Mouse (Mus musculus) heart, adult 18-20 months (tissue): ENCODE data around the gene Gm13283. TPM values are rescaled to one million over a fixed set of nuclear protein-coding genes. Genes with fewer than 3 reads are reported as not detected.
"Not testable (repeated sequence)": the region's sequence is repeated elsewhere in the genome, so short reads cannot be mapped to it uniquely, and the experiment has no call there.

Experiments used
- DNase-seq, 2 experiments: peaks; one replicate each; pipeline ENCODE4 v3.0.0; 2021 to 2022; ENCODE audit warnings: mixed read lengths in 1 of 2
- long read RNA-seq, 2 experiments: library from polyadenylated mRNA; stranded (forward); transcript quantifications; one replicate each; pipeline ENCODE4 v2.0.0; 2021
- total RNA-seq, 2 experiments: library from RNA; stranded (reverse); gene quantifications; 2 replicates each; pipeline ENCODE4 v1.2.3; 2021

Gm13283 gene
- total RNA-seq: not detected
- long read RNA-seq, experiment 1: 0 reads
- long read RNA-seq, experiment 2: 0 reads

DNA sequence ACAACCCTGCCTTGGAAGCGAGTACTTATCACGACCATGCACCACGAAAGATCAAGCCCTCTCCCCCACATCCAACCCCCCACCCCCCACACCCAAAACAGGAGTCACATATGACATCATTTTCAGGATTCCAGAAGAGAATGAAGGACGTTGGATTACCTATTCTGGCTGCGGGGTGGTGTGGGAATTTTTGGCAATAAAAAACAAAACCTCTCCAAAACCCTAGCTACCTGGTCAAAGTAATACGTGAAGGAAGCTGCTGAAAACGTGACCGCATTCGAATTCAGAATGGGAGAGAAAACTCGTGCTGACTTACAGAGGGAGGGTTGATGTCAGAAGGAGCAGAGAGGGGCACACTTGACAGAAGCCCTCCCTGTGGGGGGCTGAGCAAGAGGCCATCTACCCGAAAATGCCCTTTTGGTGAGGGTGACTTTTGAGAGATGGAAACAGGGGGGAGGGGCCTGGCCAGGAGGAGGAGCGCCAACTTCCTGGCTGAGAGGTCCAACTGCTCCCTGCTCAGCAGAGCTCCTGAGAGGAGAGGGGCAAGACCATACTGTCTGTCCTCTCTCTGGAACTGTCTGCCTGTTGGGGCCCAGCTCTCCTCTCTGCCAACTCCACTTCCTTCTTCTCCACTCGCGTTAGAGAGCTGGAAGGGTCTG lies at the start of gene Gm13283:
Gm13283 (plus strand) TSS at position 510 of the 659 bp plus-strand sequence.
- peak; percentile 59 to 66 for DNase-seq

DNA sequence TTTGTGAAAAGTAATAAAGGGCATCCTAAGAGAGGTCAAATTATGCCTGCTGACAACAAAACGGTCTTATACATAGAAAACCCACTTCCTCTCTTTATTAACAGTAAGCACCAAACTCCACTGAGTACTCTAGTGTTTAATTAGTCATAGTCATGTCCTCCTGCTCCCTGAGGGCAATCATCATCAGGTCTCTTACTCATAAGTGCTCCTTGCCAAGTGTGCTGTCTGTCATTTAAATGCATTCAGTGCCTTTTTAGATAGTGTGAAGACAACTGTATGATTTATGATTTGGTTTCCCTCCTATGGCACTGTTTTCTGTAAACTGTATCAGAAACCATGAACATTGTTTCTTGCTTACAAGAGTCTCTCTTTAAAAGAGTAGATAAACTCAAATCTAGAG lies 45.6 kb upstream of the Gm13283 start:
- DNase-seq: no peak

DNA sequence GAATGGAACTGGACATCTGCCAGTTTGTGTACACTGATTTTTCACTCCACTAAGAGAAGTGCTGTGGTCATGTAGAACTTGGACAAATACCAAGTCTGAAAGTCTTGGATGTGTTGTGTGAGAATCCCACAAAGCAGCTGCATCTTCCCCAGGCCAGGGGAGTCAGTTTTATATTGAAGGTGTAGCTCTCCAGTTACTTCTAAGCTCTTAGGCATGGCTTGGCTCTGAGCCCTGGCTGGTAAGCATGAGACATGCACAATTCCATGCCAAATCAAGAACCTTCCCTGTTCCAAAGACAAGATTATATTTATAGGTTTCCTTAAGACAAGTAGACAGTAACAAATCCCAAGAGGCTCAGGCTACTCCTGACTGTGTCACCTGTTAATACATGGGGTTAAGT lies 44.9 kb upstream of the Gm13283 start:
- DNase-seq: no peak

DNA sequence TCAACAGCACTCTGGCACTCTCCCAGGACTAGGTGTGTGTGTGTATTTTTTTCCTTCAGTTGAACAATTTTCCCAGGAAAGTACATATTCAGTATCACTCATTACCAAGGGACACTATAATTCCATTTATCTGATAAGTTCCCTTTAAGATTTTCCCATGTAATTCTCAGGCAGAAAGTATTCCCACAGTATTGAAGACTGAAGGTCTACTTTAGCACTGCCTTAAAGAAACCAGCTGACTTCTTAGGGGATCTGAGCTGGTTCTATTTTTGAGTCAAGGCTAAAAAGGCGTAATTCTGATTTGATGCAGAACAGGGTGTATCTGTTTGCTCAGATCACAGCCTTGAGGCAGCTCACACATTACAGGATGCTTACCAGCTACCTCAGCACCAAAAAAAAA lies 41.2 kb upstream of the Gm13283 start:
- no peak for DNase-seq

DNA sequence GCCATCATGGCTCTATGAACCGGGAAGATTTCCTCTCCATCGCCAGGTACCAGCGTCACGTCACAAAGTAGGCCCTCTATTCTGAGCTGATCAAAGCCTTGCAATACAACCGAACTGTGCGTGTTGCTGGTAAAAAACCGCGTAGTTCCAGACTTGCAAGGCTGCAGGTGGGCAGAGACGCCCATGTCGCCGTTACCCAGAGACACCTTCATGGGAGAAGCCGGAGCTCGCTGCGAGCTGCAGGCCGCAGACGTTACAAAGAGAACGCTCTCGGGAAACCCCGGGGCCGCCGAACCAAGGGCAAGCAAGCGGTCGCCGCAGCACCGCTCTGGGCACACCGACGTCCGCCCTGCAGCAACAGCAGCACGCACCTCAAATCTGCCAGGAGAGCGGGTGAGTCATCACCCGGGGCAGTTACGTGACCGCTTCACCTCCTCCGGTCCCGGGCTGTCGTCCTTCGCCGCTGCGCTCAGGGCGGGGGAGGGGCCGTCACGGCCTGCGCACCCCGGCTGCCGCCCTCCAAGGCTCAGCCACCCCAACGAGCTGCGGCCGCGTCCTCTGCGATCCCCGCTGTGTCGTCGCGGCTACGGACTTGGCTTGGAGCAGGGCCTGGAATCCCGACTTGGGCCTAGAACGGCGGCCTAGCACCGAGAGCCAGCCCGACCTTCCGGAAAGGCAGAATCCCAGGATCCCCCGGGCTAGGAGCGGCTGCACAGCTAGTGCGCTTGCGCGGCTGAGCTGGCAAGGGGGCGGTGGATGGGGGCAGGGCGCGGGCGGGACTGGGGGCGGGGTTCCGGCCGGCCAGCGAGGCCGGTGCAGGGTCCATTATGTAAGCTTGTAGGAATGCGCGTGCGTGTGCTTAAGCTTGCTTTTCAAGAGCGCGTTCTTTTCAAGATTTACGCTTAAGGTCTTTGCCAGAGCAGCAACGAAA lies 37.9 kb upstream of the Gm13283 start, which contains the start of the genes Gm26566 and Klhl9:
Gm26566 (plus strand) TSS at position 15 of the 931 bp plus-strand sequence.
Klhl9 (minus strand) TSS at position 675 of the 931 bp plus-strand sequence.
- peak; percentile 95 for DNase-seq

DNA sequence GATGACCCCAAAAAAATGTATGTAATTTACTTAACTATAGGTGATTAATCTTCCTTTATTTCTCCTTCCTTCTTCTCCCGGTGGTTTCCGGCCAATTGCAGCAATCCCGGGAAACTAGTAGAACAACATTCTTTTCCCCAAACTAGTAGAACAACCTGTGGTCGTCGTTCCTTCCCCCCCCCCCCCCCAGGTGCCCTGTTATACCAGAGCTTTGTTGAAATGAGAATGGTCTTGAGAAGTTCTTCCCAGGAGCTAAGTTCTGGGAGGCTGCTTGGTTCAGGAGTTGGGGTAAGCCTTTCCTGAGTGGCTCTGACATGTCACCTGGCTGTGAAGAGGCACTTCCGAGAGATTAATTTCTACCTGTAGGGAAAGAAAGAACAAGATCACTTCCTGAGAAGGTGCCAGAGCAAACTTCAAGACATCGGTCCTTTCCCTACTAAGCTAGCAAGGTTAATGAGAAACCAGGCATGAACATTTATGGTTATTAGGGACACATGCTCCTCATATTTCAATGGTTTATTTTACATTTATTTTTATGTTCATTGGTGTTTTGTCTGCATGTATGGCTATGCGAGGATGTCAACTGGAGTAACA lies 36.3 kb upstream of the Gm13283 start:
- DNase-seq: no peak

DNA sequence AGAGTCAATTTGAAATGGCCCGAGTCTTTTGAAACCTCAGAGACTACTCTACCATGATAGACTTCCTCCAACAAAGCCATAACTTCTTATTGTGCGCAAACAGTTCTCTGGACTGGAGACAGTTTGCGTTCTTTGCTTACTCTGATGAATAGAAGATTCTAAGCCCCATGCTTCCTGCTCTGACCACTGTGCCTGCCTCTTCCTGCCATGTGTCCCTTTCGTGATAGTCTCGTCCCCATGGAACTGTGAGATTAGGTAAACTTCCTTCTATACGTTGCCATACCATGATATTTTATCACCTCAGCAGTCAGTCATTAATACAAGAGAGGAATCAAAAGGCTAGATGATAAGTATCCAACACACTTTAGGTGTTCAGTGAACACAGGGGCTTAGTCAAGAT lies 33.2 kb upstream of the Gm13283 start:
- no peak for DNase-seq

DNA sequence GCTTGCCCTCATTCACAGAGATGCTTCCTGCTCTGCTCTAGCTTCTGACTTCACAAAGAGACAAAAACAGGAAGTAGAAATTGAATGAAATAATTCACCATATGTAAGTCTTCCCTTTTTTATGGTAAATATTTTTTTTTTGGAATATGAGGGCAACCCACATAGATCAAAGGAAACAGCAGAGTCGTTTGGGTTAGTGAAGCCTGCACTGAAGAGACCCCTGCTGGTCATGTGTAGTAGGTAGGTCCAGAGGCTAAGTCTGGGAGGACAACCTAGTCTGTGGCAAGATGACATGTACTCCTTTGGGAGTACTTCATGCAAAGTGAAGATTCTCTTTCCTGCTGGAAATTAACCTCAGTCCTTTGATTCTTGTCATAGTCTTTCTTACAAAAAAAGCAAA lies 32.6 kb upstream of the Gm13283 start:
- DNase-seq: peak; percentile 49 to 54

DNA sequence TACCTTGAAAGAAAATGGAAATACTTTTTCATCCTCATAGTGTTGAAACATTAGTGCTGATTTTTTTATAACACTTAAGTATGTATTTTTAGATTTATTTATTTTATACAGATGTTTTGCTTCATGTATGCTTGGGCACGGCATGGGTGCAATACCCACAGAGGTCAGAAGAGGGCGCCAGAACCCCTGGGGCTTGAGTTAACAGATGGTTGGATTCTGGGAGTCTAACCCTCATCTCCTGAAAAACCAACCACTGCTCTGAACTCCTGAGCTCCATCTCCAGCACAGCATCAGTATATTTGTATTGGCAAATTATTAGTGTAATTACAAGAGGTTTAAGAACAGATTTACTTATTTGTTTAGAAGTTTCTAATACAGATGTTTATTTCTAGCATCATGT lies 21.4 kb upstream of the Gm13283 start:
- peak; percentile 57 to 88 for DNase-seq

DNA sequence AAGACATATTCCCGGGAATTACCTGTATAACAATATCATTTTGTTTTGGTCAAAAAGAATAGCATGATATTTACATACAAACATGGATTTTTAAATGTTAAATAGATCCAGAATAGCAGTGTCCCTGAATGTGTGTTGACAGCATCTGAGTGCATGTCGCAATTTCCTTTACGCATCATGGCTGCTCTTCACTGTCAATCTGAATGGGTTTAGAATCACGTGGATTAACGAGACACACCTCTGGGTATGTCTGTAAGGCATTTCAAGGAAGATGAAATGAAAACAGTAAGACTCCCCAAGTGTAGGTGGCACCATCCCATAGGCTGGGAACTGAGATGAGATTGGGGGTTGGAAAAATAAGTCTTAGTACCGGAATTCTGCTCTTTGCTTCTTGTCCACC lies 20.9 kb upstream of the Gm13283 start:
- no peak for DNase-seq

DNA sequence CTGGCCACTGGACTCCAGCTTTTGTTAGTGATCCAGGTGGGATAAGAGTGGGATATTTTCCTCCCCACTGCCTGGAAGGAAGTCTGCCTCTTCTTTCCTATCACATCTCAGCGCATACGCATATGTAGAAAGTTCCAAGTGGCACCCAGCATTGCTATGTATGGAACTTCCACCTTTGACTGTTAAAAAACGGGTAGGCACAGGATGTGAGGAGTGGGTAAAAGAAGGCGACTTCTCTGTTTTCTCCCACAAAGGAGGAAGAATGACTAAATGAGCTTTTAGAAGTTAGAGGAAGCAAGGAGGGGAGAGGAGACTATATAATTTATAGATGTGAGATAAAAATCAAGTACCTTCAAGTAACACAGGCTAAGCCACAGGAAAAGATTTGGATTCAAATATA lies 18.5 kb upstream of the Gm13283 start:
- DNase-seq: no peak

DNA sequence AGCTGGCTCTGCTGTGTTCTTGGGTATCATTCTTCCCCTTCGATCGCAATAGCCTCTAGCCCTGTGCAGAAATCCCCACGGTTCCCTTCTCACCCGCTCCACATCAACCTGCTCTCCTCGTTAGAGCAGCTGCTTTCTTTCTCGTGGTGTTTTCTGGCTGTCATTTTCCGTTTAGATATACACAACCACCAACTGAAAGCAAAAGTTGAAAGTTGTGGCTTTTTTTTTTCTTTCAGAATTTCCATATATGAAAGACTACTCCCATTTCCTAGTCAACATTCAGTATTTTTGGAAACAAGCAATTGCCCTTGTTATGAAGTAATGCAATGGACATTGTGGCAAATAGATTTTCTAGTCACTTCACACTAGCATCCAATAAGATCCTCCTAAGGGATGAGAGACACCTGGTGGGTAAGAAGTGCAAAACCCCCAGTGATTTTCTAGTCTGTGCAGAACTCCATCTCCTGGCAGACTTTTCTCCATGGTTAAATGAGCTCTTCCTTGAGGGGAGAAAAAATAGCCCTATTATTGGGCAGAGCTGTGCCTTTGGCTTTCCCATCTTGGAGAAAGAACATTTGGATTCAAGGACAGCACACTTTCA lies 17.0 kb upstream of the Gm13283 start:
- DNase-seq: no peak

DNA sequence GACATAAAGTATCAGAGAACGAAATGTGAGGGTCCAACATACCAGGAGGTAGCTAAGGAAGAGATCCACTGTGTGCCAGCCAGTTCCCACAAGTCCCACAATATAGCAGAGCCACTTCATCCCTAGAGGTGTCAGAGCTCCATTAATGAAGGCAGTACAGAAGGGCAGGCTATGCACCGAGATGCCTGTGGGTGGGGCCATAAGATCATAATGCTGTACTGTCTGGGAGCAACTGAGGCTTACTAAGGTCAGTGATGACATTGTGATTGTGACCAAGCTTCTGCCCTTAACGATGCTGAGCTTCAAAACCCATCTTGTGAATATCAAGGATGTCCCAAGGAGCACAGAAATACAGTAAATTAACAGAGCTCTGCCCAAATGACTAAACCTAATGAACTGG lies 15.7 kb upstream of the Gm13283 start:
- DNase-seq: no peak

DNA sequence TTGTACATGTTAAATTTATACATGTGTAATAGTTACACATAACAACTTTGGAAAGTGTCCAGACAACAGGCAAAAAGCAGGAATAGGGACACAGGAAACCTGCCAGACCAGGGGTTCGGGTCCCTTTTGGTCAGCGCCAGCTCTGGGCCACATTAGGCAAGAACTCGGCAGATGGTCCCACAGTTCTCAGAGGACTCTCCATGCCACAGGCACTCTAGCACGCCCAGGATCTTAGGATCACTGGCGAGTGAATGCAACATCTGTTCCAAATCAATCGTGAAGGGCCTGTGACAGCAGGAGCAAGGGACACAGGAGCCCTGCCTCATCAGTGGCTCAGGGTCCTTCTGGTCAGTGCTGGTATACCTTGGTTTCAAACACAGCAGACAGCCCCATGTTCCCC lies 10.0 kb upstream of the Gm13283 start:
- no peak for DNase-seq

DNA sequence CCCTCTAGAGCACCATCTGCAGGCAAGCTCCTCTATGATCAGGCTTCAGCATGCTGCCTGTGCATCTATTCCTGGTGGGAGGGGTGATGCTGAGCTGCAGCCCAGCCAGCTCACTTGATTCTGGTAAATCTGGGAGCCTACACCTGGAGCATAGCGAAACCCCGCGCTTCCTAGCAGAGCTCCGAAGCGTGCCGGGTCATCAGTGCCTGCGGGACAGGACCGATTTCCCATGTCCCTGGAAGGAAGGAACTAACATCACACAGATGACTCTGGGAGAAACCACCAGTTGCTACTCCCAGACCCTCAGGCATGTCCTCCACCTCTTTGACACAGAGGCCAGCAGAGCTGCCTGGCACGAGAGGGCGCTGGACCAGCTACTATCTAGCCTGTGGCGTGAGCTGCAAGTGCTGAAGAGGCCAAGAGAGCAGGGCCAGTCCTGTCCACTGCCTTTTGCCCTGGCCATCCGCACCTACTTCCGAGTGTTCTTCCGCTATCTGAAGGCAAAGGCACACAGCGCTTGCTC lies 5.0 kb upstream of the Gm13283 start, which contains the start of gene Gm13271:
Gm13271 (plus strand) TSS at position 51 of the 523 bp plus-strand sequence.
- DNase-seq: peak; percentile 62 to 84

DNA sequence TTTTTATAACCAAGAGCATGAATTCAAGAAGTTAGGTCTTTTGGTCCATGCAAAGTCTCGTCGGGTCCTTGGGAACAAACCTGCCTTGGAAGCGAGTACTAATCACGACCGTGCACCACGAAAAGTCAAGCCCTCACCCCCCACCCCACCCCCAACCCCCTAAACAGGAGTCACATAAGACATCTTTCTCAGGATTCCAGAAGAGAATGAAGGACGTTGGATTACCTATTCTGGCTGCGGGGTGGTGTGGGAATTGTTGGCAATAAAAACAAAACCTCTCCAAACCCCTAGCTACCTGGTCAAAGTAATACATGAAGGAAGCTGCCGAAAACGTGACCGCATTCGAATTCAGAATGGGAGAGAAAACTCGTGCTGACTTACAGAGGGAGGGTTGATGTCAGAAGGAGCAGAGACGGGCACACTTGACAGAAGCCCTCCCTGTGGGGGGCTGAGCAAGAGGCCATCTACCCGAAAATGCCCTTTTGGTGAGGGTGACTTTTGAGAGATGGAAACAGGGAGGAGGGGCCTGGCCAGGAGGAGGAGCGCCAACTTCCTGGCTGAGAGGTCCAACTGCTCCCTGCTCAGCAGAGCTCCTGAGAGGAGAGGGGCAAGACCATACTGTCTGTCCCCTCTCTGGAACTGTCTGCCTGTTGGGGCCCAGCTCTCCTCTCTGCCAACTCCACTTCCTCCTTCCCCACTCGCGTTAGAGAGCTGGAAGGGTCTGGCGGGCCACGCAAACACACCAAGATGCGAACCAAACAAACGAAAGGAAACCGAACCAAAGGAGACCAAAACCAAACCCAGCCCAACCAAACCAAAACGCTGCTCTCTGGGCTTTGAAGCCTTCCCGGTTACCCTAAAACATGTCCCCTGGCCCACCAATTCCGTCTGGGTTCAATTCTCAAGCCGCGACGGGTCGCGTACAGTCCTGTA lies 3.1 kb upstream of the Gm13283 start:
- peak; percentile 20 to 66 for DNase-seq

DNA sequence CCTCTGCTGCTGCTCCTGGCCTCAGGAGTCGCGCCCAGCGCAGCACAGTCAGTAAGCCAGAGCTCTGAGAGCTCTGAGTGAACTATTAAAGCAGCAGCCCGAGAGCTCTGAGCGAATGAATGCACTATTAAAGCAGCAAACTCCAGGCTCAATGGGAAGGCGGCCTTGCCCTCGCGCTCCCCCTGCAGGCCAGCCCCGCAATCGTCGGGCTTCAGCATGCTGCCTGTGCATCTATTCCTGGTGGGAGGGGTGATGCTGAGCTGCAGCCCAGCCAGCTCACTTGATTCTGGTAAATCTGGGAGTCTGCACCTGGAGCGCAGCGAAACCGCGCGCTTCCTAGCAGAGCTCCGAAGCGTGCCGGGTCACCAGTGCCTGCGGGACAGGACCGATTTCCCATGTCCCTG lies 2.3 kb upstream of the Gm13283 start:
- DNase-seq: peak; percentile 91 to 93

DNA sequence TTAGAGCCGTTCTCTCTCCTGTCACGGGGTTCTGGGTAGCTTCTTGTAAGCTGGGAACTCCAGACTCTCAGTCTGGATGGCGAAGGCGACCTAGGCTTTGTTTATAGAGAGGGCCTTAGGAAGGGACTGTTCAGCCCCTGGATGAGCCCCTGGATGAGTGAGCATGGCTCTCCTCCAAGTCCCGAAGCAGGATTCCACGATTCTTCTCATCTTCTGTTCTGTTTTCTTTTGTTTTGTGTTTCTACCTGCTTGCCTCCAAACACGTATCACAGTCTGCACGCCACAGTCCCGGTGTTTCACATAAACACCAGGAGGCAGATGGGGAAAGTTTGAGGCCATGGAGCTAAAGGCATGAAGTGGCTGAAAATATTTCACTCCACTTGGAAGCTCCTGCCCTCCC lies 1.2 kb upstream of the Gm13283 start:
- not testable (repeated sequence) for DNase-seq

DNA sequence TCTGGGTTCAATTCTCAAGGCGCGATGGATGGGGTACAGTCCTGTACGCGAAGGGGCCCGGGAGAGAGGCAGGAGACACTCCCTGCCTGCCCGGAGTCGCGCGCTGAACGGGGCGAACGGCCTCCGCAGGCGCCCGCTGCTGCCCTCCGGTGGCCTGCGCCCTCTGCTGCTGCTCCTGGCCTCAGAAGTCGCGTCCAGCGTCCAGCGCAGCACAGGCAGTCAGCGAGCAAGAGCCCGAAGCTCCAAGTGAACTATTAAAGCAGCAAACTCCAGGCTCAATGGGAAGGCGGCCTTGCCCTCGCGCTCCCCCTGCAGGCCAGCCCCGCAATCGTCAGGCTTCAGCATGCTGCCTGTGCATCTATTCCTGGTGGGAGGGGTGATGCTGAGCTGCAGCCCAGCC lies 512 bp downstream of the Gm13283 start:
- DNase-seq: peak; percentile 79 to 91

DNA sequence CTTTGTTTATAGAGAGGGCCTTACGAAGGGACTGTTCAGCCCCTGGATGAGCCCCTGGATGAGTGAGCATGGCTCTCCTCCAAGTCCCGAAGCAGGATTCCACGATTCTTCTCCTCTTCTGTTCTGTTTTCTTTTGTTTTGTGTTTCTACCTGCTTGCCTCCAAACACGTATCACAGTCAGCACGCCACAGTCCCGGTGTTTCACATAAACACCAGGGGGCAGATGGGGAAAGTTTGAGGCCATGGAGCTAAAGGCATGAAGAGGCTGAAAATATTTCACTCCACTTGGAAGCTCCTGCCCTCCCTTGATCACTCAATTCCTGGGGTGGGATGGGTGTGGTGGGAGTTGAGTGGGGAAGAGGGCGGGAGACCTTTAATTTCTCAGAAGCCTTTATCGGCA lies 1.9 kb downstream of the Gm13283 start:
- peak; percentile 67 to 77 for DNase-seq

DNA sequence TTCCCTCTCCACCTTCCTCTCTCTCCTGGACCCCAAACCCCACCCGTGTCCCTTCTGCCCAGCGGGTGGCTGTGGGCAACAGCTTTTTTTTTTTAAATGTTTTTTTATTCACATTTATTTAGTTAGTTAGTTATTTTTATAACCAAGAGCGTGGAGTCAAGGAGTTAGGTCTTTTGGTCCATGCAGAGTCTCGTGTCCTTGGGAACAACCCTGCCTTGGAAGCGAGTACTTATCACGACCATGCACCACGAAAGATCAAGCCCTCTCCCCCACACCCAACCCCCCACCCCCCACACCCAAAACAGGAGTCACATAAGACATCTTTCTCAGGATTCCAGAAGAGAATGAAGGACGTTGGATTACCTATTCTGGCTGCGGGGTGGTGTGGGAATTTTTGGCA lies 2.4 kb downstream of the Gm13283 start:
- DNase-seq: peak; percentile 20 to 25
